18 mouse cellular contexts compared by ENCODE assay signal in the genomic region with DNA sequence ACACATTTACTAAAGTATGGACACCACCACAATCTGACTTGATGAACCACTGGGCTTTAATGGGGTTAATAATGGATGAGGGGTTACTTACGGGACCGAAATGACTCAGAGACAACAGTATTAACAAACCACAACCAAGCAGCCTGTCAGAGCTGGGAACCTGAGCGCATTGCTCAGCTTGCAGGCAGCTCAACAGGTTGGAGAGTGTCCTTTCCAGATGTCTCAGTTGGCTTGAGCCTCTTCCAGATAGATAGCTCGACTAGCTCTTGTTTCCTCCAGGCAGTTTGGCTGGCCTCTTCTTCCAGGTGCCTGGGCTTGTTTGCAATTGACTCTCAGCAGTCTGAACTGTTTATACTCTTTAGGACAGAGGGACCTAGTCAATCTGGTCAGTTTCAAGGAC. TPM values are rescaled to one million over a fixed set of nuclear protein-coding genes. Genes with fewer than 3 reads are reported as not detected.
DNase-seq lines count a peak whose midpoint lies in the region; TF ChIP-seq lines count a peak whose summit lies in the region.
"Had no signal": no experiment of that assay in that cellular context is flagged by ENCODE, and none has a peak within 500 bp of the region (broad histone marks: within the 10 kb centered on the region; RNA-seq: fewer than 3 reads in every experiment).

No protein-coding gene starts in this region.

- H3K27ac ChIP-seq in embryonic fibroblast, embryonic 13.5 days (ENCODE audit: insufficient read depth, low read length): peak overlapping the region; percentile 83
- H3K27ac ChIP-seq: embryonic facial prominence, embryonic 13.5 days; heart, embryonic 15.5 days; hindbrain, embryonic 13.5 days had no signal

- peaks cover 16% of the 10 kb centered on the region for H3K4me1 ChIP-seq in embryonic fibroblast, embryonic 13.5 days (ENCODE audit: control insufficient read depth, insufficient read depth, low read length)
- H3K4me1 ChIP-seq: embryonic facial prominence, embryonic 13.5 days; heart, embryonic 15.5 days; hindbrain, embryonic 13.5 days had no signal

- TF ChIP-seq CTCF in embryonic fibroblast, embryonic 13.5 days (IDR thresholded peaks at IDR 0.05; ENCODE audit: borderline replicate concordance, insufficient read depth, low read length): no peak

- H3K4me3 ChIP-seq in embryonic fibroblast, embryonic 13.5 days (ENCODE audit: insufficient read depth, low read length): no peak overlapping the region
- H3K4me3 ChIP-seq: embryonic facial prominence, embryonic 13.5 days; heart, embryonic 15.5 days; hindbrain, embryonic 13.5 days had no signal

- intact Hi-C loops in gastrocnemius, postnatal 14 days (cut with DNase I; ENCODE audit: low total_unique reads): no loop called here
- intact Hi-C loops in left cerebral cortex, postnatal 14 days (cut with DNase I): no loop called here

- peak; percentile 17 for DNase-seq in gastrocnemius, postnatal 14 days
- no peak for DNase-seq in gastrocnemius, postnatal 10 days
- peak; percentile 48 for DNase-seq in ovary, adult 18-20 months (ENCODE audit: low spot score)
- no peak for DNase-seq in ovary, postnatal 36 days (ENCODE audit: low spot score)
- DNase-seq in 416B (ENCODE audit: low read depth): peak; percentile 57
- DNase-seq in cerebellum, postnatal 14 days: no peak
- no peak for DNase-seq in left cerebral cortex, postnatal 14 days (ENCODE audit: low spot score in 2 of 2)
- DNase-seq: adrenal gland, postnatal 25 days; cerebellum, adult 9-10 months; heart, postnatal 36 days; kidney, adult 18-20 months; kidney, postnatal 4 days; right cerebral cortex, postnatal 14 days; thymus, postnatal 4 days had no signal

- TF ChIP-seq POLR2A in embryonic fibroblast, embryonic 13.5 days (IDR thresholded peaks at IDR 0.05; ENCODE audit: low read depth, low read length): no peak

RNA-seq across cellular contexts. Expression of gene Sc5d, which starts 8.6 kb away (rescaled TPM):
- total RNA-seq in gastrocnemius, postnatal 14 days (2021): 10 to 100 TPM; 11.8 to 15.6 TPM
- total RNA-seq in gastrocnemius, postnatal 10 days (2021): 10 to 100 TPM; 16.4 to 17.0 TPM
- 65.9 and 80.5 TPM in 2 replicates for polyA plus RNA-seq in embryonic fibroblast, embryonic 13.5 days (2011; ENCODE audit: insufficient read length, low read depth, missing spikeins)
- total RNA-seq in left cerebral cortex, postnatal 14 days (2021): 10 to 100 TPM; 56.3 to 59.5 TPM

Comparison
In these comparisons a context has a peak if more than half of its experiments do, and no peak if none do; other contexts are left out.
1. DNase-seq: peak in gastrocnemius, postnatal 14 days (single experiment), ovary, adult 18-20 months (single experiment) and 416B (single experiment); none in gastrocnemius, postnatal 10 days (single experiment), ovary, postnatal 36 days (single experiment), cerebellum, postnatal 14 days (0 of 2) and left cerebral cortex, postnatal 14 days (0 of 2).